Mouse (Mus musculus) adrenal gland, adult 2 months (tissue): ENCODE data around the gene Nfe2l2. TPM values are rescaled to one million over a fixed set of nuclear protein-coding genes. Genes with fewer than 3 reads are reported as not detected.
A peak's percentile ranks its signal among the peaks of the same experiment; 100 is the strongest.

Experiments
- DNase-seq: peaks from one replicate; pipeline ENCODE4 v3.0.0; 2021
- polyA plus RNA-seq: library from polyadenylated mRNA; depleted of rRNA; stranded (reverse); fragments of >200 nt; gene quantifications from 2 replicates; pipeline ENCODE4 v1.2.3, GENCODE M21; 2012
- total RNA-seq, 2 experiments: library from RNA; stranded (reverse); gene quantifications; 2 replicates each; pipeline ENCODE4 v1.2.3; 2021

Nfe2l2 gene
- total and polyA plus RNA-seq, 3 experiments: 42.9 to 124 (median 84.3) TPM

DNA sequence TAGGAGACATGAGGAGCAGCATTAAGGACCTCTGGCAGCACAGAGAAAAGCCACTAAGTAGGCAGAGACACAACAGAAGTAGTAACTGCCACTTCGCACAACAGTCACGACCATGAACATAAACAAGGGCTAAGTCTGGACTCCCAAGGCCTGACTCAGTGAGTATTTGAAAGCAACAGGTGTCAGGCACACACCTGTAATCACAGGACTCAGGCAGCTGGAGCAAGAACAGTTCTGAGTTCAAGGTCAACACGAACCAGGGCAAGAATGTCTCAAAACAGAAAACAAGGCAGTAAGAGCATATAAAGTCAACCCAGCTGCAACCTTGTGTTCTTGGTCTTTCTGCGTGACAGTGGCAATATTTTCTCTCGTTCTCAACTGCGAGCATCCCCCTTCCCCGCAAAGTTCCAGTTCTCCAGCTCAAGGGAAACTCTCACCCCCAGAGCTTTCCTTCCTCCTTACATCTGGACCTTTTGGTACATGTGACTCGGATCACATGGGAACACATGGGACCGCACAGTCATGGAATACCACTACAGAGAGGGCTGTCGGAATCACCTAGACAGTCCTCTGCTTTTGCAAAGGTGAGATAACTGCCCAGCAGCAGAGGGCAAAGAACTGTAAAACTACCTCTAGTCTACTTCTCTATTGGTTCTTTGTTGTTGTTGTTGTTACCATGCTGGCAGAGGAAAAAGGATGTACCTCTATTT is 17.2 kb downstream of the Nfe2l2 start:
- no peak for DNase-seq

DNA sequence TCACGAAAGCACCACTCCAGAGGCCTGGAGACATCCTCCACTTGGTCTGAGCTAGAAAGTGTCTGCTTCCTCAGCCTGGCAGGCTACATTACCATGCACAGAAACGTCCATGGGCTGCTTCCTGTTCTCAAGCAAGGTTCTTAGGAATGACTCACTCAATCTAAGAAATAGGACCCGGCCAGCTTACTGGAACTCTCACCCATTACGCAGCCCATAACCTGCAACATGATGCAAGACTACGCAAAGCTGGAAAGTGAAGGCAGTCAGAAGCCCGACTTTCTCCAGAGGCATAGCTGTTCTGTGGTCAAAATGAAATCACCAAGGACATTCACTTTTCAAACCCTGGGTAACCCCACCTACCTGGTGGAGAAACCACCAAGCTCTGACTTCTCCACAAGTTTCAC is 19.0 kb downstream of the Nfe2l2 start:
- peak; percentile 73 for DNase-seq

DNA sequence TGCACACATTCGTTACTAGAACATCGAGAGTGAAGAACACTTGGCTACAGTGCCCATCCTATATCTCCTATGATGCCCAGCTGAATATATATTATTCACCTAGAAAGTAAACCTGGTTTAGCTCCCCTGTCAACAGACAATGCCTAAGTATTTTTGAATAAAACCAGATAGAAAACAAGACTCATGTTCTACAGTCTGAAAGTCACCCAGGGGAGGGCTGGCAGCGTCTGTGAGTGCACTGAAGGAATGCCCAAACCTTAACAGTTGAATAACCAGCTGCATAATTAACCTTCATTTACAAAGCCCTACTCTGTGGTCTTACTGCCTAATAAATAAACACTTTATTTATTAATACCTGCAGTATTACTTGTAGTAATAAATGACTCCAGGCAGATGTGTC is 19.9 kb downstream of the Nfe2l2 start:
- no peak for DNase-seq

DNA sequence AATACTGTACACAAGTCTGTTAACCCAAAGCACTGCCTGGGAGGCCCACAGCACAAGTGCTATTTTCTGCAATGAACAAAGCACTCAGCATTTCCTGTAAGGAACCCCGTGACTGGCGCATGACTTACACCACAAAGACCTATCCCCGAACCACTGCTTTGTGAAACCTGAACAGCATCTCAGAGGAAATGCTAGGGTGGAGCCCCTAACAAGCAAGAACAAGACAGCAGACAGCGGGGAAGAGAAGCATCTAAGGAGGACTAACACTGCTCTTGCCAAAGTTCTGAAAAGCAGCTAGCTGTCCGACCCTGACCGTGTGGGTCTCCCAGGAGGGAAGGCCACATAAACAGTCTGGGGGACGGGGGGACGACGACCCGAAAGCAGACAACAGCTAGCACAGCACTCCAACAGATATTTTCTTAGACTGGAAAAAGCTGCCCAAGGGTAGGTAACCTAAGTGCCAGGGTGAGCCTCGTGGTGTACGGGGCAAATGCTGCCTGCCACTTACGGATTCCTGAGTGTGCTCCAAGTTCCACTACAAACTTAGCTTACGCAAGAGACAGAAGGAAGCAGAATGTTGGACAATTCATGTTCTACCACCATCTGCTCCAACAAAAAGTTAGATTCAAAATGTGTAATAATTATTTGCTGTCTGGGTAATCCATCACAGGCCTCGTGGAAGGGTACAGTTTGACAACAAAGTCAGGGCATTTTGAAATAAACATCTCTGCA is 21.3 kb downstream of the Nfe2l2 start:
- DNase-seq: peak; percentile 49

DNA sequence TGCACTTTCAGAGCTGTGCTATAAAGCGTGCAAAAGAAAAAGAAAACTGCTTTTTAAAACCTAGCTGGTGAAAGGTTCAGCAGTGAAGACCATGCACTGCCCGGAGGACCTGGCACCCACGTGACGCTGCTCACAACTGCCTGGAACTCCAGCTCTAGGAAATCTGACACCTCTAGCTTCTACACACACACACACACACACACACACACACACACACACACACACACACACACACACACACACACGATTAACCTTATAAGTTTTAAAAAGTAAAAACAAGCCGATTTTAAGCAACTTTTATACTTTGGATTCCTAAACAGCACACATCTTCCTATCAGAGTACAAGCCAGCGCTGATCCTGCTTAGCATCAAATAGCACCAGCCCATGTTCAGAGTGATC is 23.0 kb downstream of the Nfe2l2 start:
- no peak for DNase-seq

DNA sequence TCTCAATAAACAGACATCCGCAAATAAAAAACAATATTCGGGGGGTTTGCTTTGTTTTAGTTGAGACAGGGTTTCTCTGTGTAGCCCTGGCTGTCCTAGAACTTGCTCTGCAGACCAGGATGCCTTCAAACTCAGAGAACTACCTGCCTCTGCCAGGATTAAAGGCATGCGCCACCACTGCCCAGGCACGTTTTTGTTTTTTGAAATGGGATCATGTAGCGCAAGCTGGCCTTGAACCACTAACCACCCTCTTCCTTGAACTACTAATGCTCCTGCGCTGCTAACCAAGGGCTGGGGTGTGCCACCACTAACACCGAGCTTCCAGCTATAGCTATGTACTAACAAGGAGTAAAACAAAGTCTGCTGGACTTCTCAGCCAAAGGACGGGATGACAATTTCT is 24.5 kb downstream of the Nfe2l2 start:
- no peak for DNase-seq

DNA sequence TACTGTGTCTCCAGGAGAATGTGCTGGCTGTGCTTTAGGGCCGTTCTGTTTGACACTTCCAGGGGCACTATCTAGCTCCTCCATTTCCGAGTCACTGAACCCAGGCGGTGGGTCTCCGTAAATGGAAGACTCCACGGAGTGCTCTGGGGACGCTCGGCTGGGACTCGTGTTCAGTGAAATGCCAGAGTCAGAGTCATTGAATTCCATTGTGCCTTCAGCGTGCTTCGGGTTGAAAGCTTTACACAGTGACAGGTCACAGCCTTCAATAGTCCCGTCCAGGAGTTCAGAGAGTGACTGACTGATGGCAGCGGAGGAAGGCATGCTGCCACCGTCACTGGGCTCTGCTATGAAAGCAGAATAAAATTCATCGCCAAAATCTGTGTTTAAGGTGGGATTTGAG is 27.9 kb downstream of the Nfe2l2 start:
- DNase-seq: no peak

DNA sequence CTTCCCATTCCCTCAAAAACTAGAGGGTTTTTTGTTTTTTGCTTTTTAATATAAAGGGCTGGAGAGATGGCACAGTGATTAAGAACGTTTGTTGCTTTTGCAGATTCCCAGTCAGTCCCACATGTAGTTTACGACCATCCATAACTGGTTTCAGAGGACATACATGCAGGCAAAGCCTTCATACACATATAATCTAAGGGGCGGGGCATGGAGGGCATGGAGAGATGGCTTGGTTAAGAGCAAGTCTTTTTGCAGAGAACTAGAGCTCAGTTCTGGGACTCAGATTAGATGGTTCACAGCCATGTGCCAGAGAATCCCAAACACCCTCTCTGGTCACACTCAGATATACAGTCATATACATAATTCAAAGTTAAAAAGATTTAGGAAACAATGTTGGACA is 31.9 kb downstream of the Nfe2l2 start:
- DNase-seq: no peak

DNA sequence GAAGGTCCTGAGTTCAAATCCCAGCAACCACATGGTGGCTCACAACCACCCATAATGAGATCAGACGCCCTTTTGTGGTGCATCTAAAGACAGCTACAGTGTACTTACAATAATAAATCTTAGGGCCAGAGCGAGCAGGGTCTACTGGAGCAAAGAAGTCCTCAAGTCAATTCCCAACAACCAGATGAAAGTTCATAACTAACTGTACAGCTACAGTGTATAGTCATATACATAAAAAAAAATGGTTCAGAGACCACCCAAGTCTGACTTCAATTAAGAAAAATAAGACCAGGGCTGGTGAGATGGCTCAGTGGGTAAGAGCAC is 33.1 kb downstream of the Nfe2l2 start:
- DNase-seq: no peak

DNA sequence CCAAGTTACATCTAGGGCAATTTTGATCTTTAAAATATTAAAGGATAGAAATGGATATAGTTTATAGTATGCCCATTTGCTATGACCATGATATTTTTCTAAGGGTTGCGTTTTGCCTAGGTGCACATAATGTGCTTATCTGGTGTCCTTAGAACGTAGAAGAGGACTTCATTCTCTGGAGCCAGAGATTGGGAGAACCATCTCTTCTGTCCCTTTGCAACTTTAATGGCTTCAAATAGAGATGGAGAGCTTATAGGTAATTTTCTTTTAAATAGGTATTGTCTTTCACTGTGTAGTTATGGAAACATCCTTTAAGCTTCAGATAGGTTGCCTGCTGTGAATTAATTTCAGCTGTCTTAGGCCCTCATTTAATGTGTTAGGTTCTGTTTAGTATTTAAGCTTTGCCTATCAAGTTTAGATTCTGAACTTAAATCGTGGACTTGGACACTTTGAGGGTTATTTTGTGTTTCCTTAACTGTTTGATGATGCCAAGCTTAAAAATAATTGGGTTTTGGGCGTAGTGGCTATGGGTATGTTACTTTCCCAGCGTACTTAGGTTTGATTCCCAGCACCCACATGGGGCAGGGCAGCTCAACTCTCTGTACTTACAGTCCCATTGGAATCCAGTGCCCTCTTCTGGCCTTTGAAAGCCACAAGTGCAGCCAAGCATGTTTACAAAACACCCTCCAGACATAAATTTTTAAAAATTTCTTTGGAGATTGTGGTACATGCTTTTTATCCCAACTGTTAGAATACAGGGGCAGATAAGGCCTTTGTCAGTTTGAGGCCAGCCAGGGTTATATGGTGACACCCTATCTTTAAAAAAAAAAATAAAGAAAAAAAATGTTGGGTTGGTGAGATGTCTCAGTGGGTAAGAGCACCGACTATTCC is 33.8 kb downstream of the Nfe2l2 start:
- no peak for DNase-seq

DNA sequence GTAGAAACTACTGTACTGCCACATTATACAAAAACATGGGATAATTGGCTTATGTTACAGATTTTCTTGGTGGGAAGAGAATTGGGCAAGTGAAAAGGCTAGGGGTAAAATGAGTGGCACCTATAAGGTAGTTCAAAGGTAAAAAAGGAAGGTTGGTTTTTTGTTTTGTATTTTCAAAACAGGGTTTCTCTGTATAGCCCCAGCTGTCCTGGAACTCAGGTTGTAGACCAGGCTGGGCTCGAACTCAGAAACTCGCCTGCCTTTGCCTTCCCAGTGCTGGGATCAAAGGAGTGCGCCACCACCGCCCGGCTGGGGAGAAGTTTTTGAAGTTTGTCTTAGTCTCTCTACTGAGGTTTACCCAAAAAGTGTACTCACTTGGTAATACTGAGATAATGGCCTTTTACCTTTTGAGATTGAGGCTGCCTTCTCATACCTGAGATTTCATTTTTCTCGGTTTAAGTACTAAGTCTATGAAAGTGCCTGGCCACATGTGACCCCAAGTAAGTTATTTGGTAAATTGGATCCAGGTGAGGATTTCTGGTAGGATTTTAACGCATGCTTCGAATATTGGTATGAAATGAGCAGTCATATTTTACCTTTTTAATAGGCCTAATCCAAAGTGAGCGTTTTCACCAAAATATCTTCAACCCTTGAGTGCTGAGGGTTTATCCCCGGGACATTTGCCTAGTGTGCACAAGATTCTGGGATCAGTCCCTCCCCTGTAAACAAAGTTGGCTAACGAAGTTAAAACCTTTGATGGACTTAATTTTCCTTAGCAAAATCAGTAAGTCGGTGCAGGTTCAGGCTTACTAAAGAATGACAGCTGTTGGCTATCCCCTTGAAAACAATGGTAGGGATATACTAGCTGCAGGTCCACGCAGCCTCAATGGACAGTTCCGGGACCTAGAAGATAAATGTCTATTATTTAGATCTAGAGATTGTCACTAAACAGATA is 34.7 kb downstream of the Nfe2l2 start:
- DNase-seq: no peak

DNA sequence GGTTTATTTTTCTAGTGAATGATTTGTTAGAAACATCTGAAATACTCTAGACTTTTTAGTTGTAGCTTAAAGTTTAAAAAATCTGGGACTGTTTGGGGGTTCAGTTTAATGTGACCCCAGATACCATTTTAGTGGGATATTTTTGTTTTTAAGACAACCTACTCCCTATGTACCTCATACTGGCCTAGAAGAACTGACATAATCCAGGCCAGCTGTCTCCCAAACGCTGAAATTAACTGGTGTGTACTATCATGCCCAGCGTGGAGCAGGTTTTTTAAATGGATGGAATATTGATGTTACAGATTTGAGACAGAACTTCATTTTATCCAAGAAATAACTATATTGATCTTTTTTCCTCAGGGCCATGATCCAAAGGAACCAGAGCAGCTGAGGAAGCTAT is 43.3 kb downstream of the Nfe2l2 start:
- DNase-seq: no peak

DNA sequence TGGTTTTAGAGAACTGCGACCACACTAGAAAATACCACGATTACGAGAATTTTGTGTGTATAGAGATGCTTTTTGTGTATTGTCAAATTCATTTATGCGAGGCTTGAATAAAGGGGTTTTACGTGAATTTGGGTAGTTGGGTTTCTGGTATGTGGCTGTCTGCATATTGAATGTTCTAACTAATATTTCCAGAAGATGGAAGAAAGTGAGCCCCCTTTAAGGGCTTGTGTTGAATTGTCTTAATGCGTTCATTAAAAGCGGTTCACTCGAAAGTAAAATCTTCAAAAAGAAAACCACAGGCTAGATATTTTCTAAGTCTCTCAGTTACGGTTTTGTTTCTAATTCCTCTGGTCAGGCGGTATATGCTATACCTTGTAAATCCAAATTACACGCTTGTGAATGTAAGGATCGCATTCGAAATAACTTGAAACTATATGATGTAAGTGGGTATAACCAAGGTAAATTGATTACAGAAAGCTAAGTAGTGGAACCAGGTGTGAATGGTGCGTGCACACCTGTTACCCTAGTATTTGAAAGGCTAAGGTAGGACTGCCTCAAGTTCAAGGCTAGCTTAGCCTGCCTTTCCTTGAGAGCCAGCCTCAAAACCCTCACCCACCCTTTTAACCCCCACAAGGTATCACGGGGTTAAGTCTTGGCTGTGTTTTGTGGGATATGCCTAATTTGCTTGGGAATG is 44.0 kb downstream of the Nfe2l2 start:
- no peak for DNase-seq

DNA sequence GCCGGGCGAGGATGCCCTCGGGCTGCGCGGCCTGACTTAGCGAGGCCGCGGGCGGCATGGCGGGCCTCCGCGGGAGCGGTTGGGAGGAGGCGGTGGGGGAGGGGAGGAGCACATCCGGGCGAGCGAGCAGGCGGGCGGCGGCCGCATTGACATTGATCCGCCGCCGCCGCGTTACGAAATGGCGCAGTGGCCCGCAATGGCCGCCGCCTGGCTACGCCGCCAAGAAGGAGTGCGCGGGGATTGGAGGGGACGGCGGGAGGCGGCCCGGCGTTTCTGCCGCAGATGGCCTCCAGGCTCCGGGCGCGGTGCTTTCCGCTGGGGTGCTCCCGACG is 44.8 kb downstream of the Nfe2l2 start:
- peak; percentile 96 for DNase-seq

DNA sequence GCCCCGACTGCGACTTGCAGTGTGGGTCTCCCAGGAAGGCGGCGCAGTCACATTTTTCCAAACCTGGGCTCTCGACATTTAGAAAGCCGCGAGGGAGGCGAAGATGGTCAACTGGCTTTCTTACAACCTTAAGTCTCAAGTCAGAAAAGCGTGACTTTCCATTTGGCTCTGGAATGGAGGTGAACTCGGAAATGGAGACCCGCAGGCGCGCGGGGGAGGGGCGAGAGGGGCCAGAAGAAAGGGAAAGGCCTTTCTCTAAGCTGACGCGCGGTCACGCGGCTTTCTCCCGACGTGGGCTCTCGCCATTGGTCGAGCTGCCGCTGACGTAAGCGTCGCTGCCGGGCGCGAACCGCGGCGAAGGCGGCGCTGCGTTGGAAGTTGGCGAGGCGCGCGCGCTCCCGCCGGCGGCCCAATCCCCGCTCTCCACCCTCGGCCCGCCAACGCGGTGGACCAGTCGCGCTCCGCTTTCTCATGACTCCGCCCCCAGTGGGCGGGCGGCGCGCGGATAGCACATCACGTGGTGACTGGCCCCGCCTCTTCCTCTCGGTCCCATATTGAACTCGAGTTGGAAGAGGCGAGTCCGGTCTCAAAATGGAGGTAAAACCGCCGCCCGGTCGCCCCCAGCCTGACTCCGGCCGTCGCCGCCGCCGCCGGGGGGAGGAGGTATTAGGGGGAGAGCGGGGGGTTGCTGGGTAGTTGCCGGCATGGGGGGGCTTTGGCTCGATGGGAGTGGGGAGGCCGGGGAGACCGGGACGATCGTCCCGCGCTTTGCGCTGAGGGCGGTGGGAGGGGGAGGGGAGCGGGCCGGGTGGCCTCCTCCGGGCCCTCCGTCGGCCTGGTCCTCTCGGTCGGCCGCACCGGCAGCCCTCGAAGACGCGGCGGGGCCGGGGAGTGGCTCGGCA is 45.5 kb downstream of the Nfe2l2 start, which contains the start of gene Hnrnpa3:
Gene Hnrnpa3 (plus strand): TSS at position 535 of the 902 bp plus-strand sequence.
- DNase-seq: peak; percentile 99

DNA sequence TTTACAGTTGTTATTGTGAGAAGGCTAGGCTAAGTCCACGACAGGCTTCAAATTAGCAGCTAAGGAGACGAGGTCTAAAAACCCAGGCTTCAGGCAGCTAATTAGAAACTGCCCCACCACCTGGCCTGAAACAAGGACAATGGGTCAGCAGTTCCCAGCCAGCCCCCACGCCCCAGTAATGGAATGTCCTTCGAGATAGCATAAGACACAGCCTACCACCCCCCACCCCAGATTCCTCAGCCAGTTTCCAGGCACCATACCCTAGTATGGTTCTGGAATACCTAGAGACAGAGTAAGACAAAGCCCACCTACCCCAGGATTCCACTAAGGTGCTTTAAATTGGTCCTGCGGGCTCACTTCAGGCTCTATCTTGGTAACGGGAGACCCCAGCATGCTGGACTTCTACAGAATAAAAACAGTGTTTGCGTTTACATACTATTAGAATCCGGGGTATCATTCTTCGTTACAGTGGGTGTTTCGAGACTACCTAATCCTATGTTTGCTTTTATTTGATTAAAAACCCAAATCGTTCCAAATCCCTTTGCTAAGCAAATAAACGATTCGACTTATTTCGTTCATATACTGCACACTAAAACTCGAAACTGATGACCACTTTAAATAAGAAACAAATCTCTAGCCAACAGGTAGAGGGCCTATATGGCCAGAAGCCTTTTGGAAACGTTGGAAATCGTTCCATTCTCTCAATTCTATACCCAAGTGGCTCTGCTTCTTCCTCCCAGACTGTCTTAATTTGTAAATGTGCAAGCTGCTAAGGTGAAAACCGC is 46.3 kb downstream of the Nfe2l2 start:
- peak; percentile 43 for DNase-seq

DNA sequence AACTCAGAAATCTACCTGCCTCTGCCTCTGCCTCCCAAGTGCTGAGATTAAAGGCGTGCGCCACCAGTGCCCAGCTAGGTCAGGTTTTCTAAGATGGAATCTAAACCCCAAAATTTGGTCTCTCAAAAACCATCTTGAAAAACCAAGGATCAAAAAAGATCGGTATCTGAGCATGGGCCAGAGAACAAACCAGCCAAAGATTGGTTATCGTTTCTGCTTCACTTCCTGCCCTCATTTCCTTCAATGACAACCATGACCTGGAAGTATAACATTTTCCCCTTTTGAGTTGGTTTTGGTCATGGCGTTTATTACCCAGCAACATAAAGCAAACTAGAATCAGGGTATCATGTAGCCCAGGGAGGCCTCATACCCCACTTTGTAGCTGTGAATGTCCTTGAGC is 47.5 kb downstream of the Nfe2l2 start:
- no peak for DNase-seq

DNA sequence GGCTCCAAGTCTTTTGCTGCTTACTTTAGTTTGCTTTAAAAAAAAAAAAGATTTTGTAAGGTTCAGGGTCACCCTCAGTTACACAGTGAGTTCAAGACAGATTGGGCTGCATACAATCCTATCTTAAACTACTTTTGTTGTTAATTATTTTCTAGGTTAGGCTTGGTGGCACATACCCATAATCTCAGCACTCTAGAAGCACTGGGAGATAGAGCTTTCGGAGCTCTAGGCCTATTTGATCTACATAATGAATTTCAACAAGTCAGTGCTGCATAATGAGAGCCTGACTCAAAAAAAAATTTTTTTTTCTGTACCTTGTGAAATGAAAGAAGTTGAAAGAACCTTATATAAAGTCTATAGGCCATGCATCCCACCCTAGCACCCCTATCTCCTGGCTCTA is 49.8 kb downstream of the Nfe2l2 start:
- DNase-seq: no peak

DNA sequence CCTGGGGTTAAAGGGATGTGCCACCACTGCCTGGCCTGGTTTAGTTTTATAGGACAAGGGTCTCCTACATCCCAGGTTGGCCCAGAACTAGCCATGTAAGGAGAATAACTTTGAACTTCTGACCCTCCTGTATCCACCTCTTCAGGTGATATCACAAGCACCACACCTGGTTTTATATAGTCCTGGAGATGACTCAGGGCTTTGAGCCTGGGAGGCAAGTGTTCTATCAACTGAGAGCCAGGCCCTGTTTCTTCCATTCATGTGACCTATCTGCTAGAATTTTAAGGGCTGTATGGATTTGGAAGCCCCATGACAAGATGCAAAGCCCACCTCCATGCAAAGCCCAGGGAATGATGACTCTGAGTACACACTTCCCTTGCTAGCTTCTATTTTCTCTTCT is 51.3 kb downstream of the Nfe2l2 start:
- DNase-seq: no peak
